Mouse (Mus musculus): ENCODE data around the gene Aph1b. TPM values are rescaled to one million over a fixed set of nuclear protein-coding genes. Genes with fewer than 3 reads are reported as not detected.

Gene Aph1b
- polyA plus RNA-seq (2012; rRNA removed; ENCODE audit: low replicate concordance): 0.92 and 1.6 TPM in 2 replicates

GRCm38 (mm10) chr9:66795464-66796324, at the start of gene Aph1b:
Gene Aph1b (minus strand): TSS chr9:66795490.

GRCm38 (mm10) chr9:66834318-66835096, 39.2 kb upstream of the Aph1b start, which contains the start of gene Aph1c:
Gene Aph1c (minus strand): TSS chr9:66834726.

GRCm38 (mm10) chr9:66796739-66797138, 1.4 kb upstream of the Aph1b start, which contains the start of gene Gm10647:
Gene Gm10647 (plus strand): TSS chr9:66797039.

Other genes starting within 250 kb of the Aph1b start
- gene Usp3, start 202.3 kb downstream of the Aph1b start, polyA plus RNA-seq (2012; rRNA removed; ENCODE audit: low replicate concordance): 18.5 and 21.9 TPM in 2 replicates
- gene Car12, start 81.8 kb downstream of the Aph1b start, polyA plus RNA-seq (2012; rRNA removed; ENCODE audit: low replicate concordance): 2.4 and 46.0 TPM in 2 replicates
- gene Gm10647, start 1.5 kb upstream of the Aph1b start, polyA plus RNA-seq (2012; rRNA removed; ENCODE audit: low replicate concordance): not detected in 2 replicates
- 0.21 and 0.36 TPM in 2 replicates for gene Aph1c, start 39.2 kb upstream of the Aph1b start, polyA plus RNA-seq (2012; rRNA removed; ENCODE audit: low replicate concordance)
- 2.3 TPM in 2 replicates for gene Rab8b, start 124.2 kb upstream of the Aph1b start, polyA plus RNA-seq (2012; rRNA removed; ENCODE audit: low replicate concordance)
- 6.7 and 8.3 TPM in 2 replicates for gene Rps27l, start 150.6 kb upstream of the Aph1b start, polyA plus RNA-seq (2012; rRNA removed; ENCODE audit: low replicate concordance)
- 18.8 and 52.8 TPM in 2 replicates for gene Lactb, start 180.0 kb upstream of the Aph1b start, polyA plus RNA-seq (2012; rRNA removed; ENCODE audit: low replicate concordance)

Data from duodenum, adult 2 months (tissue).